Mouse (Mus musculus): ENCODE measurements around the gene Haus6. TPM values are rescaled to one million over a fixed set of nuclear protein-coding genes. Genes with fewer than 3 reads are reported as not detected.
"Not testable (repeated sequence)": the region's sequence is repeated elsewhere in the genome, so short reads cannot be mapped to it uniquely, and the experiment has no call there.

Haus6 gene
- 21.4 and 21.5 TPM in 2 replicates for polyA plus RNA-seq (2015; fragmentation: Nextera tagmentation; extraction: Ambion mirVana)

- Histone ChIP-seq H3K9ac (peak within 1 kb of the TSS; percentile 83), H3K4me3 (peak within 1 kb of the TSS; percentile 88), H3K4me2 (peak within 1 kb of the TSS; percentile 75), H3K9me3 (no peaks in the 10 kb centered on the region), H3K27me3 (no peaks in the 10 kb centered on the region), H3K36me3 (no peaks in the 10 kb centered on the region), H3K27ac (peak within 1 kb of the TSS; percentile 50), H3K4me1 (peaks cover 5% of the 10 kb centered on the region)
- WGBS, result under 1% methylated on average over 59 of the region's 59 CpGs
- peak; percentile 100 for ATAC-seq (ENCODE audit: borderline replicate concordance, extremely low read depth, low FRiP score, low TSS enrichment)
Observed at GRCm38 (mm10) chr4:86611524-86612288, at the start of gene Haus6. Gene Haus6 (minus strand): TSS chr4:86612055.

GRCm38 (mm10) chr4:86657176-86657575 is 45.3 kb upstream of the Haus6 start:
- Histone ChIP-seq H3K4me3 (no peak overlapping the region), H3K9ac (no peak overlapping the region), H3K27me3 (no peaks in the 10 kb centered on the region), H3K4me2 (no peak overlapping the region), H3K27ac (no peak overlapping the region), H3K36me3 (peaks cover 61% of the 10 kb centered on the region), H3K4me1 (no peaks in the 10 kb centered on the region), H3K9me3 (no peaks in the 10 kb centered on the region)
- no peak for ATAC-seq (ENCODE audit: borderline replicate concordance, extremely low read depth, low FRiP score, low TSS enrichment)
- 88% methylated on average over 12 of the region's 12 CpGs for WGBS

- H3K9me3 ChIP-seq; H3K4me3 ChIP-seq; H3K27me3 ChIP-seq; H3K9ac ChIP-seq; H3K4me2 ChIP-seq; ATAC-seq (ENCODE audit: borderline replicate concordance, extremely low read depth, low FRiP score, low TSS enrichment); H3K4me1 ChIP-seq; H3K27ac ChIP-seq: not testable (repeated sequence)
- WGBS, result 89% methylated on average over 8 of the region's 8 CpGs
- H3K36me3 ChIP-seq, result peaks cover 54% of the 10 kb centered on the region
Observed at GRCm38 (mm10) chr4:86656410-86656809, 44.6 kb upstream of the Haus6 start.

- no peak overlapping the region for H3K9ac ChIP-seq
- no peak overlapping the region for H3K4me3 ChIP-seq
- peaks cover 10% of the 10 kb centered on the region for H3K36me3 ChIP-seq
- no peak overlapping the region for H3K4me2 ChIP-seq
- no peak overlapping the region for H3K27ac ChIP-seq
- H3K4me1 ChIP-seq, result no peaks in the 10 kb centered on the region
- WGBS, result 69% methylated on average over 10 of the region's 10 CpGs
- no peaks in the 10 kb centered on the region for H3K9me3 ChIP-seq
- no peaks in the 10 kb centered on the region for H3K27me3 ChIP-seq
- no peak for ATAC-seq (ENCODE audit: borderline replicate concordance, extremely low read depth, low FRiP score, low TSS enrichment)
Observed at GRCm38 (mm10) chr4:86651686-86652384, 40.0 kb upstream of the Haus6 start.

GRCm38 (mm10) chr4:86648394-86648793 is 36.5 kb upstream of the Haus6 start:
- H3K27ac ChIP-seq; H3K27me3 ChIP-seq; H3K9me3 ChIP-seq; H3K9ac ChIP-seq; H3K4me3 ChIP-seq; H3K4me2 ChIP-seq; ATAC-seq (ENCODE audit: borderline replicate concordance, extremely low read depth, low FRiP score, low TSS enrichment); H3K36me3 ChIP-seq; H3K4me1 ChIP-seq: not testable (repeated sequence)
- WGBS, result 77% methylated on average over 10 of the region's 13 CpGs

GRCm38 (mm10) chr4:86637561-86637960 is 25.7 kb upstream of the Haus6 start:
- not testable (repeated sequence) for H3K9ac ChIP-seq; ATAC-seq (ENCODE audit: borderline replicate concordance, extremely low read depth, low FRiP score, low TSS enrichment); H3K27me3 ChIP-seq; H3K27ac ChIP-seq; H3K9me3 ChIP-seq; H3K4me2 ChIP-seq; H3K4me3 ChIP-seq; H3K4me1 ChIP-seq; H3K36me3 ChIP-seq
- WGBS, result 87% methylated on average over 9 of the region's 9 CpGs

- ATAC-seq (ENCODE audit: borderline replicate concordance, extremely low read depth, low FRiP score, low TSS enrichment), result 0 out of 2 replicates have a peak, but pooled peaks have one; percentile 14
- not testable (repeated sequence) for H3K27me3 ChIP-seq, H3K27ac ChIP-seq, H3K4me2 ChIP-seq, H3K36me3 ChIP-seq, H3K9ac ChIP-seq, H3K4me3 ChIP-seq, H3K4me1 ChIP-seq, H3K9me3 ChIP-seq
Observed at GRCm38 (mm10) chr4:86634873-86635272, 23.0 kb upstream of the Haus6 start.

- H3K9ac ChIP-seq; H3K27me3 ChIP-seq; ATAC-seq (ENCODE audit: borderline replicate concordance, extremely low read depth, low FRiP score, low TSS enrichment); H3K4me1 ChIP-seq; H3K9me3 ChIP-seq; H3K27ac ChIP-seq; H3K4me3 ChIP-seq; H3K4me2 ChIP-seq; H3K36me3 ChIP-seq: not testable (repeated sequence)
Observed at GRCm38 (mm10) chr4:86634312-86634711, 22.5 kb upstream of the Haus6 start.

- ATAC-seq (ENCODE audit: borderline replicate concordance, extremely low read depth, low FRiP score, low TSS enrichment), result peak; percentile 39; the same call in 1 of the 2 replicates
- H3K4me2 ChIP-seq, H3K4me1 ChIP-seq, H3K4me3 ChIP-seq, H3K27ac ChIP-seq, H3K36me3 ChIP-seq, H3K27me3 ChIP-seq, H3K9ac ChIP-seq, H3K9me3 ChIP-seq: not testable (repeated sequence)
- WGBS, result 72% methylated on average over 5 of the region's 5 CpGs
Observed at GRCm38 (mm10) chr4:86632556-86632955, 20.7 kb upstream of the Haus6 start.

- H3K27ac ChIP-seq, result no peak overlapping the region
- no peak for ATAC-seq (ENCODE audit: borderline replicate concordance, extremely low read depth, low FRiP score, low TSS enrichment)
- WGBS, result 23% methylated on average over 4 of the region's 4 CpGs
Observed at GRCm38 (mm10) chr4:86631831-86632230, 20.0 kb upstream of the Haus6 start.

GRCm38 (mm10) chr4:86626496-86626895 is 14.6 kb upstream of the Haus6 start:
- not testable (repeated sequence) for H3K36me3 ChIP-seq; H3K9me3 ChIP-seq; H3K27me3 ChIP-seq; H3K4me2 ChIP-seq; H3K4me3 ChIP-seq; H3K27ac ChIP-seq; H3K4me1 ChIP-seq; ATAC-seq (ENCODE audit: borderline replicate concordance, extremely low read depth, low FRiP score, low TSS enrichment); H3K9ac ChIP-seq
- WGBS, result 86% methylated on average over 7 of the region's 7 CpGs

More at GRCm38 (mm10) chr4:86631831-86632230, 20.0 kb upstream of the Haus6 start:
- H3K27me3 ChIP-seq, result no peaks in the 10 kb centered on the region
- H3K9me3 ChIP-seq, result no peaks in the 10 kb centered on the region
- H3K36me3 ChIP-seq, result no peaks in the 10 kb centered on the region
- no peak overlapping the region for H3K4me3 ChIP-seq
- no peak overlapping the region for H3K4me2 ChIP-seq
- no peak overlapping the region for H3K9ac ChIP-seq
- no peaks in the 10 kb centered on the region for H3K4me1 ChIP-seq

GRCm38 (mm10) chr4:86625463-86625862 is 13.6 kb upstream of the Haus6 start:
- Histone ChIP-seq H3K27ac (no peak overlapping the region), H3K27me3 (no peaks in the 10 kb centered on the region), H3K4me1 (no peaks in the 10 kb centered on the region), H3K4me2 (no peak overlapping the region), H3K4me3 (no peak overlapping the region), H3K9ac (no peak overlapping the region), H3K9me3 (no peaks in the 10 kb centered on the region), H3K36me3 (no peaks in the 10 kb centered on the region)
- ATAC-seq (ENCODE audit: borderline replicate concordance, extremely low read depth, low FRiP score, low TSS enrichment), result no peak
- WGBS, result 67% methylated on average over 5 of the region's 5 CpGs

Measured in lung, embryonic 15.5 days (tissue).